Mouse (Mus musculus) neutrophil, adult 5-6 weeks (primary cell): Measurements from ENCODE around the gene Tmem106c. TPM values are rescaled to one million over a fixed set of nuclear protein-coding genes. Genes with fewer than 3 reads are reported as not detected.

Experiments
- total RNA-seq: library from RNA; stranded (forward); fragments of 200-1000 nt; gene quantifications from 2 replicates; pipeline ENCODE4 v1.2.3, GENCODE M21; 2017

Gene Tmem106c
- total RNA-seq, 1 experiment from 2014 or later = 12.2 TPM

Other genes with a start within 250 kb of the Tmem106c start
- 2.9 and 3.7 TPM in 2 replicates for gene Endou, start 232.9 kb upstream of the Tmem106c start, total RNA-seq
- gene Rapgef3, start 196.2 kb upstream of the Tmem106c start, total RNA-seq = 2.6 and 4.3 TPM in 2 replicates
- 20.8 and 23.7 TPM in 2 replicates for gene Slc48a1, start 185.7 kb upstream of the Tmem106c start, total RNA-seq
- 31.8 and 34.7 TPM in 2 replicates for gene Hdac7, start 119.7 kb upstream of the Tmem106c start, total RNA-seq
- 0.23 TPM in 1 of 2 replicates, not detected in the other for gene Vdr, start 53.6 kb upstream of the Tmem106c start, total RNA-seq
- gene Col2a1, start 40.5 kb downstream of the Tmem106c start, total RNA-seq = not detected in 2 replicates
- gene Pfkm, start 128.4 kb downstream of the Tmem106c start, total RNA-seq = 2.2 and 2.6 TPM in 2 replicates
- gene Senp1, start 129.5 kb downstream of the Tmem106c start, total RNA-seq = 57.2 and 67.4 TPM in 2 replicates
- 18.9 and 21.8 TPM in 2 replicates for gene Asb8, start 201.4 kb downstream of the Tmem106c start, total RNA-seq
- not detected in 2 replicates for gene Ccdc184, start 203.0 kb downstream of the Tmem106c start, total RNA-seq
- gene Olfr288, start 231.3 kb downstream of the Tmem106c start, total RNA-seq = not detected in 2 replicates